Mouse (Mus musculus) induced T-regulatory cell, adult 2 months (primary cell): ENCODE results near the gene Gm10447.

Source experiments
- DNase-seq: peaks from one replicate; pipeline ENCODE4 v3.0.0-alpha.2; 2012; ENCODE audit warnings: low read depth

Gm10447 gene

GRCm38 (mm10) chr11:53478383-53479170, 21.7 kb upstream of the Gm10447 start:
- no peak for DNase-seq

GRCm38 (mm10) chr11:53477833-53478232, 20.9 kb upstream of the Gm10447 start:
- no peak for DNase-seq

GRCm38 (mm10) chr11:53475620-53476019, 18.7 kb upstream of the Gm10447 start:
- no peak for DNase-seq

- no peak for DNase-seq
Measured at GRCm38 (mm10) chr11:53472709-53473108, 15.8 kb upstream of the Gm10447 start.

GRCm38 (mm10) chr11:53469968-53470695, 13.2 kb upstream of the Gm10447 start, which contains the start of gene Gm9837:
Gene Gm9837 (minus strand): TSS chr11:53470479.
- DNase-seq, result peak; percentile 91

- DNase-seq, result no peak
Measured at GRCm38 (mm10) chr11:53469294-53469967, 12.5 kb upstream of the Gm10447 start.

GRCm38 (mm10) chr11:53466231-53466971, 9.5 kb upstream of the Gm10447 start:
- DNase-seq, result peak; percentile 57

GRCm38 (mm10) chr11:53463551-53464424, 6.9 kb upstream of the Gm10447 start:
- no peak for DNase-seq

GRCm38 (mm10) chr11:53461727-53462126, 4.8 kb upstream of the Gm10447 start:
- no peak for DNase-seq

GRCm38 (mm10) chr11:53460192-53460591, 3.3 kb upstream of the Gm10447 start:
- no peak for DNase-seq

GRCm38 (mm10) chr11:53458996-53459395, 2.1 kb upstream of the Gm10447 start:
- no peak for DNase-seq

GRCm38 (mm10) chr11:53457372-53457954, 553 bp upstream of the Gm10447 start:
- DNase-seq, result no peak

- DNase-seq, result no peak
Measured at GRCm38 (mm10) chr11:53453031-53453430, 3.9 kb downstream of the Gm10447 start.

- no peak for DNase-seq
Measured at GRCm38 (mm10) chr11:53452396-53452795, 4.5 kb downstream of the Gm10447 start.

- no peak for DNase-seq
Measured at GRCm38 (mm10) chr11:53451361-53451760, 5.5 kb downstream of the Gm10447 start.

- DNase-seq, result no peak
Measured at GRCm38 (mm10) chr11:53450070-53450705, 6.7 kb downstream of the Gm10447 start.

- no peak for DNase-seq
Measured at GRCm38 (mm10) chr11:53448529-53448928, 8.4 kb downstream of the Gm10447 start.

GRCm38 (mm10) chr11:53447996-53448395, 8.9 kb downstream of the Gm10447 start:
- DNase-seq, result no peak

GRCm38 (mm10) chr11:53446183-53446582, 10.7 kb downstream of the Gm10447 start:
- DNase-seq, result no peak

- no peak for DNase-seq
Measured at GRCm38 (mm10) chr11:53445562-53445961, 11.3 kb downstream of the Gm10447 start.
